Mouse (Mus musculus) liver, adult 2 months (tissue): ENCODE measurements around the gene Vwa7. TPM values are rescaled to one million over a fixed set of nuclear protein-coding genes. Genes with fewer than 3 reads are reported as not detected.

ENCODE experiments used
- DNase-seq: peaks from one replicate; pipeline ENCODE4 v3.0.0-alpha.2; 2011; ENCODE audit warnings: low read depth, low spot score; ENCODE audit errors: extremely low read depth
- H3K27ac ChIP-seq: fragments of 200-500 bp; replicated peaks from 2 replicates; pipeline ENCODE4 v1.5.1; 2012; ENCODE audit warnings: low read depth, mild to moderate bottlenecking, control low read depth, inconsistent platforms, low read length; ENCODE audit not compliant: insufficient read depth
- H3K27me3 ChIP-seq: fragments of 200-500 bp; 2 replicates; pipeline ENCODE4 v1.6.1; 2012; ENCODE audit warnings: mild to moderate bottlenecking, moderate library complexity, low read length, inconsistent platforms; ENCODE audit not compliant: control insufficient read depth, insufficient read depth
- H3K36me3 ChIP-seq: fragments of 200-500 bp; 2 replicates; pipeline ENCODE4 v1.6.1; 2012; ENCODE audit warnings: low read length, inconsistent platforms; ENCODE audit not compliant: control insufficient read depth, insufficient read depth
- H3K4me1 ChIP-seq: fragments of 200-500 bp; 2 replicates; pipeline ENCODE4 v1.6.1; 2011; ENCODE audit warnings: low read length; ENCODE audit not compliant: control insufficient read depth, insufficient read depth
- H3K4me3 ChIP-seq: fragments of 200-500 bp; 2 replicates; pipeline ENCODE4 v1.5.1; 2011; ENCODE audit warnings: low read depth, mild to moderate bottlenecking, control low read depth, low read length, moderate library complexity; ENCODE audit not compliant: insufficient read depth
- H3K79me2 ChIP-seq: fragments of 200-500 bp; 2 replicates; pipeline ENCODE4 v1.6.1; 2012; ENCODE audit warnings: inconsistent platforms, mild to moderate bottlenecking, low read length, moderate library complexity; ENCODE audit not compliant: control insufficient read depth, insufficient read depth
- H3K9ac ChIP-seq: fragments of 200-500 bp; 2 replicates; pipeline ENCODE4 v1.6.1; 2012; ENCODE audit warnings: low read depth, mild to moderate bottlenecking, control low read depth, inconsistent platforms, low read length
- CTCF ChIP-seq: fragments of 200-500 bp; IDR thresholded peaks from 2 replicates; pipeline ENCODE4 v1.5.1; 2011; ENCODE audit warnings: low read depth, low read length, control low read depth
- POLR2A ChIP-seq: fragments of 200-500 bp; IDR thresholded peaks from 2 replicates; pipeline ENCODE4 v1.6.1; 2011; ENCODE audit warnings: low read length, control low read depth; ENCODE audit not compliant: insufficient read depth; ENCODE audit errors: extremely low read depth
- WGBS: fragments of 180-500 bp; shearing (Covaris S2); methylation state at CpG from one replicate; pipeline ENCODE4 v1.1.7; 2018; 5-methylcytosine and 5-hydroxymethylcytosine counted together
- polyA plus RNA-seq: library from polyadenylated mRNA; depleted of rRNA; stranded (reverse); fragments of >200 nt; gene quantifications from 2 replicates; pipeline ENCODE4 v1.2.3, GENCODE M21; 2012
- total RNA-seq: library from RNA; depleted of rRNA; stranded (reverse); fragments of >200 nt; gene quantifications from 2 replicates; pipeline ENCODE4 v1.2.3, GENCODE M21; 2014

Gene Vwa7
- total and polyA plus RNA-seq, 2 experiments = 0.09 to 0.27 TPM

DNA sequence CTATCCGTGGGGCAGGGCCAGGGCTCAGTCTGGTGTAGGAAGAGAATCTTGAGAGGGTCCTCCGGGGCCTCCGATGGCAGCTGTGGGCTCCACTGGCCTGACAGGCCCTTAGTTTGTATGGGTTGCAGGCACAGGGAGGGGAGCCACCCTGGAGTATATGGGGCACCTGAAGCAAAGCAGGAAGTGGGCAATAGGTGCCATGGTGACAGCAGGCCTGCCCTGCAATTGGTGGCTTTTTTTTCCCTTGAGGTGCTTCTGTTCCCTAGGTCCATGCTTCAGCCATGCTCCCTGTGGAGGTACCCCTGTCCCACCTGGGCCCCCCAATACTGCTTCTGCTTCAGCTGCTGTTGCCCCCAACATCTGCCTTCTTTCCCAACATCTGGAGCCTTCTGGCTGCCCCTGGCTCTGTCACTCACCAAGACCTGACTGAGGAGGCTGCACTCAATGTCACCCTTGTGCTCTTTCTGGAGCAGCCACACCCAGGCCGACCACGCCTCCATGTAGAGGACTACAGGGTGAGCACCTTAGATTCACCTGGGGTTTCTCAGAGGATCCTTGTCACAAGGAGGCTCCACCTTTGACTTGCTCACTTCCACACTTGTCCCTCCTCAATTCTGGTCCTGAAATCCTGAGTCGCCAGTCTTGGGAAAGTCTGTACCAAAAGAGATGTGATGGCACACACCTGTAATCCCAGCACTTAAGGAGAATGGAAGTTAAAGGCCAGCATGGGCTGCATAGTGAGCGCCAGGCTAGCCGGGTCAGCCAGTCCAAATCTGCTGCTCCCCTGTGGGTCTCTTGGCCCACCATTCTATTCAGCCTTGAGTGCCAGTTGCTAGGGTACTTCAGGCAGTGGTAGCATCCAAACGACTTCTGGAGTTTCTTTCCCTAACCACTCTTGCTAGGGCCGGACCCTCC lies 669 bp downstream of the Vwa7 start:
- DNase-seq = no peak

DNA sequence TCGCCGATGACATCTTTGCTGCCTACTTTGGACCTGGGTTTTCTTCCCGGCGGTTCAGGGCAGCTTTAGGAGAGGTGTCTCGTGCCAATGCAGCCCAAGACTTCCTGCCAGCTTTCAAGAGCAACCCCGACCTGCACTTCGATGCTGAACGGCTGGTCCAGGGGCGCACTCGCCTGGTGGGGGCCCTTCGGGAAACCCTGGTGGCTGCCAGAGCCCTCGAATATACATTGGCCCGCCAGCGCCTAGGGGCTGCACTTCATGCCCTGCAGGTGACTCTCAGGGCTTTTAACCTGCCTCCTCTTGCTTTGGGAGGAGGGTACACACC lies 1.3 kb downstream of the Vwa7 start:
- WGBS = 69% methylated on average over 14 of the region's 14 CpGs
- H3K36me3 ChIP-seq = no peaks in the 10 kb centered on the region; the same call in 1 of the 2 replicates
- no peak overlapping the region for H3K27ac ChIP-seq
- no peaks in the 10 kb centered on the region for H3K27me3 ChIP-seq
- H3K4me1 ChIP-seq = no peaks in the 10 kb centered on the region
- no peak for DNase-seq
- H3K79me2 ChIP-seq = no peaks in the 10 kb centered on the region
- no peak for TF ChIP-seq CTCF
- TF ChIP-seq POLR2A = no peak
- H3K9ac ChIP-seq = no peak overlapping the region
- H3K4me3 ChIP-seq = no peak overlapping the region

More for the DNA sequence above, 669 bp downstream of the Vwa7 start:
- 86% methylated on average over 10 of the region's 10 CpGs for WGBS
- no peaks in the 10 kb centered on the region for H3K4me1 ChIP-seq
- no peak overlapping the region for H3K27ac ChIP-seq
- no peak overlapping the region for H3K4me3 ChIP-seq
- no peaks in the 10 kb centered on the region; the same call in 1 of the 2 replicates for H3K36me3 ChIP-seq
- no peak overlapping the region for H3K9ac ChIP-seq
- no peaks in the 10 kb centered on the region for H3K79me2 ChIP-seq
- no peak for TF ChIP-seq POLR2A
- TF ChIP-seq CTCF = no peak
- no peaks in the 10 kb centered on the region for H3K27me3 ChIP-seq

DNA sequence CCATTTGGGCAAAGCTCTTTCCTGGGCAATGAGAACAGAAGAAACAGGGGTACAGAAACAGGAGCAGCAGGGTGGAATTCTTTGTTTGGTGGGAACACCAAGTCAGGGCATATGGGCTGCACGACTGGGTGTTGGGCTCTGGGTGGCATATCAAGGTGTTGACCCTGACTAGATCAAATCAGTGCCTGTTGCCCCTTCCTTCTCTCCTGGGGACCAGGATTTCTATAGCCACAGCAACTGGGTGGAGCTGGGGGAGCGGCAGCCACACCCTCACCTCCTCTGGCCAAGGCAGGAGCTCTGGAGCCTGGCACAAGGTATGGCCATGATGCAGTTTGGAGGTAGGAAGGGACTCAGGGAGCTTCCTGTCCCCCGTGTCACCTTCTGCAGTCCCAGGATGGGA lies 1.8 kb downstream of the Vwa7 start:
- Histone ChIP-seq H3K4me1 (no peaks in the 10 kb centered on the region), H3K4me3 (no peak overlapping the region), H3K27ac (no peak overlapping the region), H3K79me2 (no peaks in the 10 kb centered on the region), H3K27me3 (no peaks in the 10 kb centered on the region), H3K36me3 (no peaks in the 10 kb centered on the region; the same call in 1 of the 2 replicates), H3K9ac (no peak overlapping the region)
- TF ChIP-seq POLR2A = no peak
- no peak for TF ChIP-seq CTCF
- WGBS = 81% methylated on average over 3 of the region's 3 CpGs
- DNase-seq = no peak

DNA sequence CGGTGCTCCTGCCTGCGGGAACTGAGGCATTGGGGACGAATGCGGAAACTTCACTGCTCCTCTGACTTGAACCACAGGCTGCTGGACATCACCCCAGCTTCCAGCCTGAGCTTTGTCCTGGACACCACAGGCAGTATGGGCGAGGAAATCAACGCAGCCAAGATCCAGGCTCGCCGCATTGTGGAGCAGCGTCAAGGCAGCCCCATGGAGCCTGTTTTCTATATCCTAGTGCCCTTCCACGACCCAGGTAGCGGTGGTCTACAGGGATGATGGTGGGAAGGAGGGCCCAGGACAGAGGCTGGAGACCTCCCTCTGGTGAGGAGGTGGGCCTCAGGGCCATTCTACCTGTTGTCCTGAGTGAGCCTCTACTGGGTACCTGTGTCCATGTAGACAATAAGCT lies 3.5 kb downstream of the Vwa7 start:
- no peaks in the 10 kb centered on the region for H3K27me3 ChIP-seq
- no peak overlapping the region for H3K4me3 ChIP-seq
- no peak for DNase-seq
- H3K79me2 ChIP-seq = no peaks in the 10 kb centered on the region
- 91% methylated on average over 11 of the region's 11 CpGs for WGBS
- no peak overlapping the region for H3K9ac ChIP-seq
- TF ChIP-seq CTCF (no peak), POLR2A (no peak)
- H3K4me1 ChIP-seq = no peaks in the 10 kb centered on the region
- no peaks in the 10 kb centered on the region for H3K36me3 ChIP-seq
- H3K27ac ChIP-seq = no peak overlapping the region

DNA sequence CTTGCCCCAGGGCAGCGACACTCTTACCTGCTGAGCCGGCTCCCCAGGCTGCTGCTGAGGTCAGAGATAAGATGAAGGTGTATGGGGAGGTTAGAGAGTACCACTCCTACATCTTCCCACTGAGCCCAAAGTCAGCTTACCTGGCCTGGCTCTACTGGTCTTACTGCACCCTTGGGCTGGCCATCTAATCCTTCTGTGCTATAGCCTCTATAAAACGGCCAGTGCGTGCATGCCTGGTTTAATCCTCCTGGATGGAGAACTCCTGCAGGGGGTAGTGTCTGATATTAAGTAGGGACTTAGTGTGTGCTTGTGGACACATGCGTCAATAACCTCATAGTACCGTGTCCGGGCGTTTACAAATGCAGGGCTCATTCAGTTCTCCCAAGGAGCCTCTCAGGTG lies 4.2 kb downstream of the Vwa7 start:
- no peak overlapping the region for H3K9ac ChIP-seq
- no peaks in the 10 kb centered on the region for H3K79me2 ChIP-seq
- 89% methylated on average over 8 of the region's 8 CpGs for WGBS
- no peak for DNase-seq
- H3K4me1 ChIP-seq = no peaks in the 10 kb centered on the region
- H3K4me3 ChIP-seq = no peak overlapping the region
- no peak for TF ChIP-seq POLR2A
- TF ChIP-seq CTCF = no peak
- no peaks in the 10 kb centered on the region for H3K27me3 ChIP-seq
- H3K36me3 ChIP-seq = no peaks in the 10 kb centered on the region
- H3K27ac ChIP-seq = no peak overlapping the region

DNA sequence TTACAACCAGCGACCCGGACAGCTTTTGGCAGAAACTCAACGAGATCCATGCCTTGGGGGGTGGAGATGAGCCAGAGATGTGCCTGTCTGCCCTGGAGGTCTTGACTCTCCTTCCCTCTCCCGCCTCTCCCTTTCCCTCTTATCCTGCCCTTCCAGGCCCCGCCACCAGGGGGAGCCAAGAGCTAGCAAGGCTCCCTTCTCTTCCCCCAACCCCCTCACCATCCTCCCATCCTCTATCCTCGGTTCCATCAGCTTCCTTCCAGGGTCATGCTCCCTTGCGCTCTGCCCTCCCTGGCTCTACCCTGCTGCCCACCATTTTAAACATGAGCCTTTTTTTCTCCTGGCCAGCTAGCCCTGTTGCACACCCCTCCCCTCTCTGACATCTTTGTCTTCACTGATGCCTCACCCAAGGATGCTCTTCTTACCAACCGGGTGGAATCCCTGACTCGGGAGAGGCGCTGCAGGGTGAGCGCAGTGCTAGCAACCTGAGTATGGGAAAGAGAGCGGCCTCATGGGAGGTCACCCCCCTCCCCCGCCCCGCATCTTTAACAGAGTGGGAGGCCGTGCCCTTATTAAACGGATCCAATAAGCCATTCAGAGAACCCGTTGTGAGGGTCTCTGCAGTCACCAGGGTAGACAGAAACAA lies 4.9 kb downstream of the Vwa7 start:
- Histone ChIP-seq H3K36me3 (no peaks in the 10 kb centered on the region), H3K9ac (0 out of 2 replicates have a peak overlapping the region, but pooled peaks have one; percentile 4), H3K27ac (peak overlapping the region; percentile 73), H3K79me2 (no peaks in the 10 kb centered on the region), H3K27me3 (no peaks in the 10 kb centered on the region), H3K4me1 (no peaks in the 10 kb centered on the region), H3K4me3 (no peak overlapping the region)
- 21% methylated on average over 17 of the region's 17 CpGs for WGBS
- DNase-seq = peak; percentile 13
- TF ChIP-seq CTCF (peak; percentile 99), POLR2A (no peak)
